Mouse (Mus musculus) MEL (cell line): Measurements from ENCODE around the gene Rbm28. TPM values are rescaled to one million over a fixed set of nuclear protein-coding genes. Genes with fewer than 3 reads are reported as not detected.

Experiments used
- DNase-seq: peaks from one replicate; pipeline ENCODE4 v3.0.0; 2011; ENCODE audit warnings: low read depth, low spot score
- H3K27ac ChIP-seq: 2 replicates; pipeline ENCODE4 v1.5.1; 2012; ENCODE audit warnings: low read depth, mild to moderate bottlenecking, control low read depth, low read length, moderate library complexity; ENCODE audit not compliant: control insufficient read depth
- H3K27me3 ChIP-seq, 2 experiments: fragments of 150-350 bp in 1 of 2; sonication (generic) in 1 of 2; 2 replicates each; pipeline ENCODE4 v1.6.1; 2012; ENCODE audit warnings: low read length in 2 of 2, mild to moderate bottlenecking in 2 of 2, improper control_type of control experiment in 1 of 2, moderate library complexity in 1 of 2; ENCODE audit not compliant: insufficient read depth in 2 of 2, control insufficient read depth in 1 of 2
- H3K36me3 ChIP-seq, 2 experiments: 2 replicates each; pipeline ENCODE4 v1.6.1; 2012 to 2014; ENCODE audit warnings: low read length in 2 of 2, improper control_type of control experiment in 1 of 2, inconsistent platforms in 1 of 2, mild to moderate bottlenecking in 1 of 2; ENCODE audit not compliant: insufficient read depth in 2 of 2, control insufficient read depth in 1 of 2
- H3K4me1 ChIP-seq, 2 experiments: fragments of 150-350 bp in 1 of 2; sonication (generic) in 1 of 2; 2 replicates each; pipeline ENCODE4 v1.6.1; 2012; ENCODE audit warnings: low read length in 2 of 2, improper control_type of control experiment in 1 of 2, mild to moderate bottlenecking in 1 of 2; ENCODE audit not compliant: insufficient read depth in 2 of 2, control insufficient read depth in 1 of 2
- H3K4me3 ChIP-seq, 2 experiments: fragments of 150-350 bp in 1 of 2; sonication (generic) in 1 of 2; 2 replicates each; pipeline ENCODE4 v1.5.1; 2012; ENCODE audit warnings: low read depth in 2 of 2, low read length in 2 of 2, mild to moderate bottlenecking in 2 of 2, moderate library complexity in 2 of 2, control low read depth in 1 of 2, improper control_type of control experiment in 1 of 2; ENCODE audit not compliant: control insufficient read depth in 1 of 2, insufficient read depth in 1 of 2
- H3K79me2 ChIP-seq: 2 replicates; pipeline ENCODE4 v1.6.1; 2012; ENCODE audit warnings: mild to moderate bottlenecking, low read length, moderate library complexity; ENCODE audit not compliant: control insufficient read depth, poor library complexity, insufficient read depth
- H3K9ac ChIP-seq: 2 replicates; pipeline ENCODE4 v1.6.1; 2012; ENCODE audit warnings: low read depth, mild to moderate bottlenecking, control low read depth, low read length, moderate library complexity; ENCODE audit not compliant: control insufficient read depth, poor library complexity, severe bottlenecking
- H3K9me3 ChIP-seq: fragments of 150-350 bp; sonication (generic); replicated peaks from 2 replicates; pipeline ENCODE4 v1.6.1; 2012; ENCODE audit warnings: mild to moderate bottlenecking, low read length, improper control_type of control experiment, moderate library complexity; ENCODE audit not compliant: insufficient read depth
- BHLHE40 ChIP-seq: IDR thresholded peaks from 2 replicates; pipeline ENCODE4 v1.6.1; 2012; ENCODE audit warnings: low read depth, mild to moderate bottlenecking, inconsistent platforms, low read length, improper control_type of control experiment, borderline replicate concordance
- CTCF ChIP-seq, 3 experiments: IDR thresholded peaks in 2 of 3; conservative IDR thresholded peaks in 1 of 3; 2 replicates each; pipeline ENCODE4 v1.5.1; 2011 to 2012; ENCODE audit warnings: low read length in 3 of 3, low read depth in 2 of 3, mild to moderate bottlenecking in 2 of 3, improper control_type of control experiment in 1 of 3, inconsistent platforms in 1 of 3, mixed read lengths in 1 of 3, moderate library complexity in 1 of 3; ENCODE audit not compliant: control insufficient read depth in 1 of 3, insufficient read depth in 1 of 3, poor library complexity in 1 of 3, severe bottlenecking in 1 of 3
- E2F4 ChIP-seq: IDR thresholded peaks from 2 replicates; pipeline ENCODE4 v1.6.1; 2011; ENCODE audit warnings: low read depth, low read length, improper control_type of control experiment, borderline replicate concordance
- ETS1 ChIP-seq: IDR thresholded peaks from 2 replicates; pipeline ENCODE4 v1.6.1; 2012; ENCODE audit warnings: low read depth, mild to moderate bottlenecking, inconsistent platforms, low read length, improper control_type of control experiment, moderate library complexity
- GABPA ChIP-seq: IDR thresholded peaks from 2 replicates; pipeline ENCODE4 v1.6.1; 2012; ENCODE audit warnings: low read depth, mild to moderate bottlenecking, inconsistent platforms, low read length, improper control_type of control experiment, moderate library complexity
- JUND ChIP-seq: IDR thresholded peaks from 2 replicates; pipeline ENCODE4 v1.6.1; 2011; ENCODE audit warnings: low read depth, mild to moderate bottlenecking, improper control_type of control experiment, low read length
- KAT2A ChIP-seq: conservative IDR thresholded peaks from 2 replicates; pipeline ENCODE4 v1.6.1; 2012; ENCODE audit warnings: low read depth, low read length, improper control_type of control experiment, inconsistent platforms
- MAZ ChIP-seq: IDR thresholded peaks from 2 replicates; pipeline ENCODE4 v1.6.1; 2012; ENCODE audit warnings: low read depth, mild to moderate bottlenecking, inconsistent platforms, low read length, improper control_type of control experiment
- MEF2A ChIP-seq: IDR thresholded peaks from 2 replicates; pipeline ENCODE4 v1.6.1; 2014; ENCODE audit warnings: low read depth, mild to moderate bottlenecking, inconsistent platforms, low read length, improper control_type of control experiment; ENCODE audit not compliant: poor library complexity, insufficient replicate concordance, severe bottlenecking; ENCODE audit errors: extremely low read depth
- MXI1 ChIP-seq: IDR thresholded peaks from 2 replicates; pipeline ENCODE4 v1.6.1; 2011; ENCODE audit warnings: mild to moderate bottlenecking, low read depth, low read length, improper control_type of control experiment
- MYB ChIP-seq: IDR thresholded peaks from 2 replicates; pipeline ENCODE4 v1.6.1; 2011; ENCODE audit warnings: mild to moderate bottlenecking, low read depth, low read length, improper control_type of control experiment
- MYC ChIP-seq: IDR thresholded peaks from 2 replicates; pipeline ENCODE4 v1.6.1; 2011; ENCODE audit warnings: low read depth, mild to moderate bottlenecking, low read length, improper control_type of control experiment, moderate library complexity
- POLR2A ChIP-seq, 2 experiments: IDR thresholded peaks; 2 replicates each; pipeline ENCODE4 v1.6.1; 2011 to 2012; ENCODE audit warnings: low read length in 2 of 2, mild to moderate bottlenecking in 2 of 2, control low read depth in 1 of 2, improper control_type of control experiment in 1 of 2, low read depth in 1 of 2, moderate library complexity in 1 of 2; ENCODE audit not compliant: control insufficient read depth in 1 of 2, insufficient read depth in 1 of 2, poor library complexity in 1 of 2
- POLR2AphosphoS2 ChIP-seq: IDR thresholded peaks from 2 replicates; pipeline ENCODE4 v1.6.1; 2011; ENCODE audit warnings: low read length, improper control_type of control experiment
- SIN3A ChIP-seq: IDR thresholded peaks from 2 replicates; pipeline ENCODE4 v1.6.1; 2012; ENCODE audit warnings: low read length, improper control_type of control experiment, inconsistent platforms
- SMC3 ChIP-seq: IDR thresholded peaks from 2 replicates; pipeline ENCODE4 v1.6.1; 2011; ENCODE audit warnings: low read depth, low read length, improper control_type of control experiment
- TAL1 ChIP-seq: IDR thresholded peaks from 2 replicates; pipeline ENCODE4 v1.6.1; 2012; ENCODE audit warnings: mild to moderate bottlenecking, inconsistent platforms, low read length, moderate library complexity, mixed read lengths
- TBP ChIP-seq: IDR thresholded peaks from 2 replicates; pipeline ENCODE4 v1.8.0; 2011; ENCODE audit warnings: low read depth, low read length, improper control_type of control experiment
- USF2 ChIP-seq, 2 experiments: IDR thresholded peaks; 2 replicates each; pipeline ENCODE4 v1.6.1; 2011 to 2012; ENCODE audit warnings: improper control_type of control experiment in 2 of 2, low read length in 2 of 2, borderline replicate concordance in 1 of 2, inconsistent platforms in 1 of 2, low read depth in 1 of 2, mild to moderate bottlenecking in 1 of 2; ENCODE audit not compliant: insufficient read depth in 1 of 2
- polyA plus RNA-seq, 2 experiments: library from polyadenylated mRNA; stranded (reverse) in 1 of 2; unstranded in 1 of 2; fragments of >175 nt in 1 of 2; fragments of >200 nt in 1 of 2; gene quantifications; 2 replicates each; pipeline versions ENCODE4 v1.2.1 to v1.2.4; 2012; ENCODE audit warnings: low replicate concordance in 2 of 2, low read depth in 1 of 2; ENCODE audit not compliant: insufficient read length in 2 of 2, insufficient read depth in 1 of 2, missing spikeins in 1 of 2
- total RNA-seq: library from RNA; depleted of rRNA; stranded (reverse); fragments of 300-350 nt; gene quantifications from 2 replicates; pipeline ENCODE4 v1.2.3, GENCODE M21; 2012

The Rbm28 gene
- total and polyA plus RNA-seq, 3 experiments = 48.2 to 312 (median 91.2) TPM

GRCm38 (mm10) chr6:29118963-29119362 lies 45.8 kb downstream of the Rbm28 start:
- Histone ChIP-seq H3K4me3 (no peak overlapping the region), H3K9ac (no peak overlapping the region), H3K79me2 (no peaks in the 10 kb centered on the region), H3K36me3 (no peaks in the 10 kb centered on the region), H3K4me1 (no peaks in the 10 kb centered on the region), H3K27ac (no peak overlapping the region), H3K9me3 (no peaks in the 10 kb centered on the region), H3K27me3 (no peaks in the 10 kb centered on the region)
- no peak for DNase-seq
- no peak for TF ChIP-seq MEF2A
- TF ChIP-seq MAZ = no peak
- no peak for TF ChIP-seq MYB
- TF ChIP-seq MXI1 = no peak
- TF ChIP-seq SIN3A = no peak

DNA sequence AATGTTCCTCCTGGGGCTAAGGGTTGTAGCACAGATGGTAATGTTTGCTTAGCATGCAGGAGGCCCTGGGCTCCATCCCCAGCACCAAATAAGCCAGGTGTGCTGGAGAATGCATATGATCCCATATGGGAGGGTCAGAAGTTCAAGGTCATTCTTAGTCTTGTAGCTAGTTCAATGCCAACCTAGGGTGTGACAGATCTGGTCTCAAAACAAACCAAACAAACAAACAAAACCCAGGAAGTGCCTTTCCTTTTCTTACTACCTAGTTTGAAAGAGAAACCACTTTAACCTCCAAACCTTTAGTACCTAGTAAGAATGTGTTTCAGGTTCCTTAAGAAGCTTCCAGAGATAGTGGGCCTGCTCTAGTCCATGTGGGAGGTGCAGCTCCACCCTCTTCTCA lies 46.6 kb downstream of the Rbm28 start:
- DNase-seq = no peak
- H3K9ac ChIP-seq = no peak overlapping the region
- H3K27ac ChIP-seq = no peak overlapping the region
- H3K27me3 ChIP-seq = no peaks in the 10 kb centered on the region
- TF ChIP-seq TBP (no peak), SIN3A (no peak), POLR2AphosphoS2 (no peak), KAT2A (no peak), TAL1 (no peak), MAZ (no peak), MYB (no peak), ETS1 (no peak), JUND (no peak), E2F4 (no peak), MXI1 (no peak), MYC (no peak), CTCF (IDR thresholded peaks at IDR 0.05 in 2 of 3, conservative IDR thresholded peaks at IDR 0.05 in 1 of 3; ENCODE audit: control insufficient read depth in 1 of 3, insufficient read depth in 1 of 3, low read depth in 2 of 3, low read length in 3 of 3, poor library complexity in 1 of 3, severe bottlenecking in 1 of 3) (no peak), BHLHE40 (no peak), POLR2A (IDR thresholded peaks at IDR 0.05; ENCODE audit: control insufficient read depth in 1 of 2, insufficient read depth in 1 of 2, low read depth in 1 of 2, low read length in 2 of 2, poor library complexity in 1 of 2) (no peak), SMC3 (no peak), USF2 (IDR thresholded peaks at IDR 0.05; ENCODE audit: borderline replicate concordance in 1 of 2, insufficient read depth in 1 of 2, low read depth in 1 of 2, low read length in 2 of 2) (no peak), GABPA (no peak)
- H3K9me3 ChIP-seq = no peaks in the 10 kb centered on the region
- no peak overlapping the region for H3K4me3 ChIP-seq
- H3K79me2 ChIP-seq = no peaks in the 10 kb centered on the region
- H3K36me3 ChIP-seq = no peaks in the 10 kb centered on the region
- H3K4me1 ChIP-seq = no peaks in the 10 kb centered on the region
